Mouse (Mus musculus) bone marrow, adult 2 months (tissue): ENCODE data around the gene Muc4.

ENCODE experiments used
- CTCF ChIP-seq: fragments of 200-500 bp; IDR thresholded peaks from 2 replicates; pipeline ENCODE4 v1.5.1; 2011; ENCODE audit warnings: low read length, control low read depth; ENCODE audit not compliant: control insufficient read depth, insufficient read depth
- POLR2A ChIP-seq: fragments of 200-500 bp; IDR thresholded peaks from 2 replicates; pipeline ENCODE4 v1.6.1; 2011; ENCODE audit warnings: low read depth, mild to moderate bottlenecking, control low read depth, low read length, borderline replicate concordance; ENCODE audit not compliant: control insufficient read depth

DNA sequence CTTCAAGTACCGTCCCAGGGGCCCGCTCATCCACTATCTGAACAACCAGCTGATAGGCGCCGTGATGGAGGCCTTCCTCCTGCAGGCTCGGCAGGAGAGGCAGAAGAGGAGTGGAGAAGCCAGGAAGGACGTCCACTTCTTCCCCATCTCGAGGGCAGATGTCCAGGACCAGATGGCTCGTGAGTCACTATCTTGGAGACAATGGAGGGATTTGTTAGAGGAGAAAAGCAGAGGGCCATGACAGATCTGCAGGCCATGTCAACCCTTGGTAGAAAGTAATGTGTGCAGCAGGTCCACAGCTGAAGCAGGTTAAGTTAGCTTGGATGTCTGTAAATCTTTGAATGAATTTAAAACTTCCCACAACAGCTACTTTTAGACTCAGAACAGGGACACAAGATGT, 43.3 kb downstream of the Muc4 start:
- TF ChIP-seq POLR2A (no peak), CTCF (no peak)
